Mouse (Mus musculus) liver, embryonic 14.5 days (tissue): Measurements from ENCODE around the gene Sars. TPM values are rescaled to one million over a fixed set of nuclear protein-coding genes. Genes with fewer than 3 reads are reported as not detected.

Experiments
- ATAC-seq: fragments of 200-750 bp; cut with Nextera tagmentation; 2 replicates; pipeline ENCODE4 v1.8.0; 2017; ENCODE audit warnings: moderate number of reproducible peaks, mild to moderate bottlenecking, moderate library complexity; ENCODE audit not compliant: insufficient read depth
- DNase-seq, 3 experiments: peaks; one replicate each; pipeline ENCODE4 v3.0.0-alpha.2; 2012 to 2013; ENCODE audit warnings: low read depth in 3 of 3, low spot score in 3 of 3
- H3K27ac ChIP-seq: fragments of 300-500 bp; sonication (generic); 2 replicates; pipeline ENCODE4 v1.5.1; 2014; ENCODE audit warnings: moderate library complexity, mild to moderate bottlenecking, control low read depth, inconsistent platforms
- H3K27me3 ChIP-seq: fragments of 300-500 bp; sonication (generic); 2 replicates; pipeline ENCODE4 v1.6.1; 2014; ENCODE audit warnings: mild to moderate bottlenecking, low read length, moderate library complexity; ENCODE audit not compliant: control insufficient read depth, insufficient read depth
- H3K36me3 ChIP-seq: fragments of 300-500 bp; sonication (generic); replicated peaks from 2 replicates; pipeline ENCODE4 v1.6.1; 2014; ENCODE audit warnings: low read depth; ENCODE audit not compliant: control insufficient read depth, insufficient read depth
- H3K4me1 ChIP-seq, 2 experiments: fragments of 200-500 bp in 1 of 2; fragments of 300-500 bp in 1 of 2; sonication (generic) in 1 of 2; replicated peaks; 2 replicates each; pipeline ENCODE4 v1.6.1; 2012 to 2014; ENCODE audit warnings: antibody characterized with exemption in 1 of 2, inconsistent platforms in 1 of 2, low read length in 1 of 2; ENCODE audit not compliant: control insufficient read depth in 2 of 2, insufficient read depth in 2 of 2
- H3K4me2 ChIP-seq: fragments of 300-500 bp; sonication (generic); 2 replicates; pipeline ENCODE4 v1.6.1; 2014; ENCODE audit warnings: low read depth, mild to moderate bottlenecking, control low read depth, moderate library complexity
- H3K4me3 ChIP-seq, 2 experiments: fragments of 200-500 bp in 1 of 2; fragments of 300-500 bp in 1 of 2; sonication (generic) in 1 of 2; 2 replicates each; pipeline ENCODE4 v1.5.1; 2012 to 2014; ENCODE audit warnings: low read depth in 2 of 2, low read length in 2 of 2, mild to moderate bottlenecking in 2 of 2, control low read depth in 1 of 2, inconsistent platforms in 1 of 2, moderate library complexity in 1 of 2; ENCODE audit not compliant: insufficient read depth in 1 of 2
- H3K9ac ChIP-seq: fragments of 300-500 bp; sonication (generic); replicated peaks from 2 replicates; pipeline ENCODE4 v1.6.1; 2014; ENCODE audit warnings: mild to moderate bottlenecking, control low read depth, moderate library complexity
- H3K9me3 ChIP-seq: fragments of 300-500 bp; sonication (generic); 2 replicates; pipeline ENCODE4 v1.6.1; 2016; ENCODE audit warnings: low read length, mixed read lengths; ENCODE audit not compliant: control insufficient read depth
- CTCF ChIP-seq: IDR thresholded peaks from 2 replicates; pipeline ENCODE4 v1.5.1; 2016; ENCODE audit warnings: antibody characterized with exemption, low read depth, control low read depth
- EP300 ChIP-seq: IDR thresholded peaks from 2 replicates; pipeline ENCODE4 v1.6.1; 2016; ENCODE audit warnings: antibody characterized with exemption, low read depth
- WGBS: fragments of 180-500 bp; shearing (Covaris S2); extraction: QIAGEN DNeasy Blood & Tissue Kit; methylation state at CpG from one replicate; pipeline ENCODE4 v1.1.7; 2014; ENCODE audit not compliant: insufficient replicate concordance; 5-methylcytosine and 5-hydroxymethylcytosine counted together
- polyA plus RNA-seq, 2 experiments: library from polyadenylated mRNA; depleted of rRNA in 1 of 2; stranded (reverse) in 1 of 2; unstranded in 1 of 2; fragments of >200 nt; fragmentation: Nextera tagmentation in 1 of 2; extraction: Ambion mirVana in 1 of 2; gene quantifications; 2 replicates each; pipeline versions ENCODE4 v1.2.1 to v1.2.3; 2012 to 2014

The Sars gene
- polyA plus RNA-seq, 2 experiments, result 39.9 to 76.1 TPM

GRCm38 (mm10) chr3:108425624-108426018 is 19.4 kb downstream of the Sars start:
- ATAC-seq, result no peak
- Histone ChIP-seq H3K4me3 (no peak overlapping the region), H3K27ac (no peak overlapping the region), H3K4me1 (peaks cover 2 to 3% of the 10 kb centered on the region in 2 experiments; a peak in 2 of 4 replicates), H3K4me2 (no peak overlapping the region), H3K36me3 (peaks cover 43% of the 10 kb centered on the region), H3K9me3 (no peaks in the 10 kb centered on the region), H3K27me3 (no peaks in the 10 kb centered on the region), H3K9ac (no peak overlapping the region)
- no peak for DNase-seq
- no peak for TF ChIP-seq CTCF
- no peak for TF ChIP-seq EP300
- 81% methylated on average over 6 of the region's 6 CpGs for WGBS

GRCm38 (mm10) chr3:108424944-108425623 is 19.9 kb downstream of the Sars start:
- WGBS, result 82% methylated on average over 7 of the region's 7 CpGs

GRCm38 (mm10) chr3:108423844-108424801 is 20.9 kb downstream of the Sars start:
- Histone ChIP-seq H3K4me1 (peaks cover 2 to 3% of the 10 kb centered on the region in 2 experiments; a peak in 2 of 4 replicates), H3K27me3 (no peaks in the 10 kb centered on the region), H3K9me3 (no peaks in the 10 kb centered on the region), H3K4me3 (no peak overlapping the region), H3K27ac (no peak overlapping the region), H3K4me2 (no peak overlapping the region), H3K36me3 (peaks cover 34% of the 10 kb centered on the region), H3K9ac (no peak overlapping the region)
- DNase-seq, result no peak
- peak; percentile 27; the same call in 1 of the 2 replicates for ATAC-seq
- TF ChIP-seq CTCF (no peak), EP300 (no peak)
- WGBS, result 23% methylated on average over 11 of the region's 11 CpGs

More at GRCm38 (mm10) chr3:108424944-108425623, 19.9 kb downstream of the Sars start:
- ATAC-seq (no peak), DNase-seq (no peak)
- peaks cover 2 to 3% of the 10 kb centered on the region in 2 experiments; a peak in 2 of 4 replicates for H3K4me1 ChIP-seq
- H3K9ac ChIP-seq, result no peak overlapping the region
- TF ChIP-seq EP300, result no peak
- no peak for TF ChIP-seq CTCF
- H3K36me3 ChIP-seq, result peaks cover 43% of the 10 kb centered on the region
- H3K27ac ChIP-seq, result no peak overlapping the region
- no peak overlapping the region for H3K4me2 ChIP-seq
- H3K9me3 ChIP-seq, result no peaks in the 10 kb centered on the region
- no peaks in the 10 kb centered on the region for H3K27me3 ChIP-seq
- H3K4me3 ChIP-seq, result no peak overlapping the region

- Histone ChIP-seq H3K4me1 (peaks cover 2 to 3% of the 10 kb centered on the region in 2 experiments; a peak in 2 of 4 replicates), H3K27me3 (no peaks in the 10 kb centered on the region), H3K4me2 (no peak overlapping the region), H3K9ac (no peak overlapping the region), H3K36me3 (peaks cover 22% of the 10 kb centered on the region), H3K27ac (no peak overlapping the region), H3K4me3 (no peak overlapping the region), H3K9me3 (no peaks in the 10 kb centered on the region)
- DNase-seq (no peak), ATAC-seq (no peak)
- no peak for TF ChIP-seq CTCF
- no peak for TF ChIP-seq EP300
- 41% methylated on average over 6 of the region's 6 CpGs for WGBS
Measured at GRCm38 (mm10) chr3:108423006-108423405, 22.0 kb downstream of the Sars start.

GRCm38 (mm10) chr3:108415831-108416223 is 29.2 kb downstream of the Sars start:
- Histone ChIP-seq H3K27me3 (peaks cover 22% of the 10 kb centered on the region), H3K4me2 (peak overlapping the region; percentile 74), H3K9me3 (0 out of 2 replicates have a peak, but pooled peaks cover 2% of the 10 kb centered on the region), H3K4me1 (no peaks in the 10 kb centered on the region), H3K36me3 (no peaks in the 10 kb centered on the region), H3K4me3 (peak overlapping the region; percentile 50 to 54), H3K27ac (no peak overlapping the region), H3K9ac (peak overlapping the region; percentile 47)
- under 1% methylated on average over 48 of the region's 48 CpGs for WGBS
- DNase-seq (peak; percentile 32 to 41 (median 36)), ATAC-seq (peak; percentile 66)
- TF ChIP-seq EP300 (no peak), CTCF (no peak)
